Mouse (Mus musculus): ENCODE data around the gene Cdk19. TPM values are rescaled to one million over a fixed set of nuclear protein-coding genes. Genes with fewer than 3 reads are reported as not detected.

Cdk19 gene
- polyA plus RNA-seq, 1 experiment from 2014 or later: 15.0 TPM

- no peak for ATAC-seq (ENCODE audit: low FRiP score)
Observed at GRCm38 (mm10) chr10:40435402-40435801, 96.0 kb downstream of the Cdk19 start.

DNA sequence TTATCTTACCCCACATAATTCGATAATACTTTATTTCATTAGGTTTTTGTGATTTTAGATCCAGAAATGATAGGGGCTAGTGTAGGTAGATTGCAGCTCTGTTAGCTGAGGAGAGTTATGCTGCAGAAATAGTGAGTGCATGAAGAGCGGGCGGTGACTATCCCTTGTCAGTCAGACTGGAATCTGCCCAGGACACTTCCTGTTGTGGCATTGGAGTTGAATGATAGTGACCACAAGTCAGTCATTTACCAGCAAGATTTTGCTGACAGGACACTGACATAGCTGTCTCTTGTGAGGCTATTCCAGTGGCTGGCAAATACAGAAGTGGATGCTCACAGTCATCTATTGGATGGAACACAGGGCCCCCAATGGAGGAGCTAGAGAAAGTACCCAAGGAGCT is 97.8 kb downstream of the Cdk19 start:
- WGBS: 97% methylated on average over 3 of the region's 3 CpGs
- no peak overlapping the region for H3K27ac ChIP-seq
- H3K4me3 ChIP-seq: no peak overlapping the region
- H3K36me3 ChIP-seq: peaks cover 6% of the 10 kb centered on the region; the same call in 1 of the 2 replicates
- H3K4me1 ChIP-seq: no peaks in the 10 kb centered on the region
- H3K9ac ChIP-seq: no peak overlapping the region
- ATAC-seq (ENCODE audit: low FRiP score): no peak
- H3K4me2 ChIP-seq (replicated peaks): no peak overlapping the region
- H3K27me3 ChIP-seq: no peaks in the 10 kb centered on the region
- H3K9me3 ChIP-seq (replicated peaks): no peaks in the 10 kb centered on the region

More at GRCm38 (mm10) chr10:40435402-40435801, 96.0 kb downstream of the Cdk19 start:
- no peaks in the 10 kb centered on the region for H3K4me1 ChIP-seq
- H3K9ac ChIP-seq: no peak overlapping the region
- H3K9me3 ChIP-seq (replicated peaks): no peaks in the 10 kb centered on the region
- no peaks in the 10 kb centered on the region for H3K27me3 ChIP-seq
- 86% methylated on average over 12 of the region's 12 CpGs for WGBS
- H3K27ac ChIP-seq: no peak overlapping the region
- no peak overlapping the region for H3K4me2 ChIP-seq (replicated peaks)
- no peak overlapping the region for H3K4me3 ChIP-seq
- H3K36me3 ChIP-seq: peaks cover 6% of the 10 kb centered on the region; the same call in 1 of the 2 replicates

- Histone ChIP-seq H3K4me2 (replicated peaks) (no peak overlapping the region), H3K27ac (no peak overlapping the region), H3K4me3 (no peak overlapping the region), H3K4me1 (peaks cover 13% of the 10 kb centered on the region), H3K27me3 (no peaks in the 10 kb centered on the region), H3K9ac (no peak overlapping the region), H3K9me3 (replicated peaks) (no peaks in the 10 kb centered on the region), H3K36me3 (peaks cover 6% of the 10 kb centered on the region; the same call in 1 of the 2 replicates)
- WGBS: 94% methylated on average over 10 of the region's 10 CpGs
- ATAC-seq (ENCODE audit: low FRiP score): no peak
Observed at GRCm38 (mm10) chr10:40440740-40441139, 101.4 kb downstream of the Cdk19 start.

- 80% methylated on average over 1 of the region's 1 CpGs for WGBS
- no peak overlapping the region for H3K4me3 ChIP-seq
- H3K9me3 ChIP-seq (replicated peaks): no peaks in the 10 kb centered on the region
- H3K27me3 ChIP-seq: no peaks in the 10 kb centered on the region
- H3K4me1 ChIP-seq: peaks cover 19% of the 10 kb centered on the region
- peaks cover 6% of the 10 kb centered on the region; the same call in 1 of the 2 replicates for H3K36me3 ChIP-seq
- H3K9ac ChIP-seq: no peak overlapping the region
- no peak overlapping the region for H3K4me2 ChIP-seq (replicated peaks)
- no peak overlapping the region for H3K27ac ChIP-seq
- ATAC-seq (ENCODE audit: low FRiP score): no peak
Observed at GRCm38 (mm10) chr10:40442076-40442475, 102.7 kb downstream of the Cdk19 start.

GRCm38 (mm10) chr10:40443371-40443770 is 104.0 kb downstream of the Cdk19 start:
- H3K4me1 ChIP-seq: peaks cover 27% of the 10 kb centered on the region
- H3K9ac ChIP-seq: no peak overlapping the region
- H3K36me3 ChIP-seq: peaks cover 3% of the 10 kb centered on the region; the same call in 1 of the 2 replicates
- peak overlapping the region; percentile 14; the same call in 1 of the 2 replicates for H3K27ac ChIP-seq
- ATAC-seq (ENCODE audit: low FRiP score): no peak
- H3K9me3 ChIP-seq (replicated peaks): no peaks in the 10 kb centered on the region
- no peak overlapping the region for H3K4me2 ChIP-seq (replicated peaks)
- WGBS: 27% methylated on average over 7 of the region's 7 CpGs
- no peaks in the 10 kb centered on the region for H3K27me3 ChIP-seq
- H3K4me3 ChIP-seq: no peak overlapping the region

DNA sequence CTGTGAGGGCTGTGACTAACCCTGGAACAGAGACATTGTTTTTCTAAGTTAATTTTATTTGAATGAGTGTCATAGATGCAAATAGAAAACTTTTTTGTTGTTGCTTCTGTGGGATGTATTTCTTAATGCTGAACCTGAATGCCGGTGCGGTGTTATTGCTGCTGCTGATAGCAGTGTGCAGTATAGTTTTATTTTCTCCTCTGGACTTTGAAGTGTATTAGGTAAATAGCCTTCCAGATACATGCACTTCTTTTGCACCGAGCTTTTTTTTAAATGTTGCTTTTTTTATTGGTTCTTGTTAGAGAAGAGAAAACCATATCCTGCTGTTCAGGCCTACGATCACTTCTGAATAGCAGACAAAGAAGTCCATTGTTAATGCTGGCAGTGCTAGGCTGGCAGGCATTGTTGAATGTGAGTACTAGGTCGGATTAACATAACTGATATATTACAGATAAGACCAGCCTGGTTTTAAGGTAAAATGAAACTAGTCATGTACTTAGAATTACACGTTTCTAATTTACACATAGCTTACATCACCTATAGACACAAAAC is 104.5 kb downstream of the Cdk19 start:
- H3K36me3 ChIP-seq: no peaks in the 10 kb centered on the region
- H3K4me3 ChIP-seq: no peak overlapping the region
- no peaks in the 10 kb centered on the region for H3K27me3 ChIP-seq
- no peak overlapping the region for H3K9ac ChIP-seq
- H3K4me2 ChIP-seq (replicated peaks): no peak overlapping the region
- no peak for ATAC-seq (ENCODE audit: low FRiP score)
- peaks cover 27% of the 10 kb centered on the region for H3K4me1 ChIP-seq
- no peaks in the 10 kb centered on the region for H3K9me3 ChIP-seq (replicated peaks)
- H3K27ac ChIP-seq: peak overlapping the region; percentile 14; the same call in 1 of the 2 replicates
- WGBS: 22% methylated on average over 6 of the region's 6 CpGs

DNA sequence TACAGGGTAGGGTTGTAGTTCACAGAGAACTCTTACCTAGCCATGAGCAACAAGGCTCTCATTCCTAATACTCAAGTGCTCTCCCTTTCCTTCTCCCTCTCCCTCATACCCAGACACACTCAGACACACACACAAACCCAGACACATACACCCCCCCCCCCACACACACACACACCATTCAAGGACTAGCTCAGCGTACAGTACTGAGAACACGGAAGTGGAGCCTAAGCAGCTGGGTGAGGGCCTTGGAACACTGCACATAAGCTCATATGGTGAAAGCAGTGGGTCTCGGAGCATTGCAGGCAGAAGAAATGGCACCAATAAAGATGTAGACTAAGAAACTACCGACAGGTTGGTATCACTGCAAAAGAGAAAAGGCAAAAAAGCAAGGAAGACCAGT is 105.2 kb downstream of the Cdk19 start:
- no peak overlapping the region for H3K4me3 ChIP-seq
- ATAC-seq (ENCODE audit: low FRiP score): no peak
- peaks cover 27% of the 10 kb centered on the region for H3K4me1 ChIP-seq
- no peak overlapping the region for H3K9ac ChIP-seq
- no peaks in the 10 kb centered on the region for H3K36me3 ChIP-seq
- H3K4me2 ChIP-seq (replicated peaks): no peak overlapping the region
- H3K27me3 ChIP-seq: no peaks in the 10 kb centered on the region
- H3K27ac ChIP-seq: no peak overlapping the region
- 96% methylated on average over 4 of the region's 4 CpGs for WGBS
- no peaks in the 10 kb centered on the region for H3K9me3 ChIP-seq (replicated peaks)

DNA sequence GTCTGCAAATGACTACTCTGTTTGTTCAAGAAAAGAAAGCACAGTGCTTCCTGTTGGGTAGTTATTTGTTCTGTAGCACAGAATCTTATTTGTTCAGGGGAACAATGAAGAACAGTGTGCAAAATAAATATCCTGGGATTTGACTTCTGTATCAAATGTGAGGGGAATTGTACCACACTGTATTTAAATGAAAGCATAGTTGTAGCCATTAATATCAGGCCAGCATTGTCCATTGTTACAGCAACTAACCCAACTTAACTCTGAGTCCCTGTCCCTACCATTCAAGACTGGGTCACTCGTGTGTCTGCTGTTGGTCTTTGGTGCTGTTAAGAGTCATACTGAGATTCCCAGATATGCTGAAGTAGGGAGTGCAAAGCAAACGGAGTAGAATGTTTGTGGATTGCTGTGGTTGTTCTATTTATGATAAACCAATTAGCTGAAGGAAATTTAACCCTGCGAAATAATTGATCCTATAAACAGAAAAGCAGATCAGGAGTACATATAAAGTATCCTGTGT is 106.8 kb downstream of the Cdk19 start:
- no peaks in the 10 kb centered on the region for H3K36me3 ChIP-seq
- H3K9me3 ChIP-seq (replicated peaks): no peaks in the 10 kb centered on the region
- no peak overlapping the region for H3K4me2 ChIP-seq (replicated peaks)
- no peak for ATAC-seq (ENCODE audit: low FRiP score)
- H3K9ac ChIP-seq: no peak overlapping the region
- no peak overlapping the region for H3K4me3 ChIP-seq
- peaks cover 27% of the 10 kb centered on the region for H3K4me1 ChIP-seq
- H3K27ac ChIP-seq: 0 out of 2 replicates have a peak overlapping the region, but pooled peaks have one; percentile 12
- WGBS: 50% methylated on average over 3 of the region's 3 CpGs
- no peaks in the 10 kb centered on the region for H3K27me3 ChIP-seq

DNA sequence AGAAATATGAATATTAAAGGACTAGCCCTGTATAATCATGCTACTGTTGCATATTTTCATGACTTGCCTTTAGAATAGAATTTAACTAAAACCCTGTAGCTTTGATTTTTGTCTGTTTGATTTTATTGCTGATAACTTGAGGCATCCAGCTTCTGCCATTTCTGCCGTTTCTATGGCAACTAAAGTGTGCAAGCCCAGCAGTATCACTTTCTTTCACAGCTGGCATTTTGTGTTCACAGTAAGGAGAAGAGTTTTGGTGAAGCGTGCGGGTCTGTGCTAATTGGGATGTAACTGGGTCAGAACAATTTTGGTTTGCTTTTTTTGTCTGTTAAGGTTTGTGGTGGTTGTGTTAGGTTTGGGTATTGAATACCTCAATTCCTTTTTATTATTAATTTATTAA is 107.3 kb downstream of the Cdk19 start:
- H3K27ac ChIP-seq: no peak overlapping the region
- WGBS: 30% methylated on average over 3 of the region's 3 CpGs
- H3K4me1 ChIP-seq: peaks cover 27% of the 10 kb centered on the region
- H3K36me3 ChIP-seq: no peaks in the 10 kb centered on the region
- H3K9ac ChIP-seq: no peak overlapping the region
- no peak overlapping the region for H3K4me2 ChIP-seq (replicated peaks)
- ATAC-seq (ENCODE audit: low FRiP score): no peak
- H3K4me3 ChIP-seq: no peak overlapping the region
- H3K9me3 ChIP-seq (replicated peaks): no peaks in the 10 kb centered on the region
- H3K27me3 ChIP-seq: no peaks in the 10 kb centered on the region

- H3K27me3 ChIP-seq: no peaks in the 10 kb centered on the region
- H3K27ac ChIP-seq: no peak overlapping the region
- ATAC-seq (ENCODE audit: low FRiP score): no peak
- H3K4me2 ChIP-seq (replicated peaks): no peak overlapping the region
- H3K36me3 ChIP-seq: no peaks in the 10 kb centered on the region
- peaks cover 27% of the 10 kb centered on the region for H3K4me1 ChIP-seq
- H3K9me3 ChIP-seq (replicated peaks): no peaks in the 10 kb centered on the region
- WGBS: 54% methylated on average over 3 of the region's 3 CpGs
- no peak overlapping the region for H3K4me3 ChIP-seq
- no peak overlapping the region for H3K9ac ChIP-seq
Observed at GRCm38 (mm10) chr10:40447295-40447694, 107.9 kb downstream of the Cdk19 start.

DNA sequence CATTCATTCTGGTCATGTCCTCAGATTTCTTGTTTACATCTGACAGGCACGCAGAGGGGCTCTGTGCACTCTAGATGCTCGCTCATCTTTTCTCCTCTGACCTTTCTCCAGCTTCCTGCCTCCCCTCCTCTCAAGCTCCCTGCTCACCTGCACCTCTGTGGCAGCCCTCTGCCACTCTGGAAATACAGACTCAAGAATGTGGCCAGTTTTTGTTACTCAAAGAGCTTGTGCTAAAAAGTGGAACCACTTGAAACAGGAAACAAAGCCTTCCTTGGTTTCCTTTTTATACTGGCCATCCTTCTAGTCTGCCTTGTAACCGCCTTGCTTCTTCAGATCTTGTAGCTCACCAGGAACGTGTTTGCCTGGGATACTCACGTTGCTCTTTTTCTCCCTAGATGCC is 108.6 kb downstream of the Cdk19 start:
- H3K27me3 ChIP-seq: no peaks in the 10 kb centered on the region
- H3K4me1 ChIP-seq: peaks cover 26% of the 10 kb centered on the region
- H3K4me3 ChIP-seq: no peak overlapping the region

DNA sequence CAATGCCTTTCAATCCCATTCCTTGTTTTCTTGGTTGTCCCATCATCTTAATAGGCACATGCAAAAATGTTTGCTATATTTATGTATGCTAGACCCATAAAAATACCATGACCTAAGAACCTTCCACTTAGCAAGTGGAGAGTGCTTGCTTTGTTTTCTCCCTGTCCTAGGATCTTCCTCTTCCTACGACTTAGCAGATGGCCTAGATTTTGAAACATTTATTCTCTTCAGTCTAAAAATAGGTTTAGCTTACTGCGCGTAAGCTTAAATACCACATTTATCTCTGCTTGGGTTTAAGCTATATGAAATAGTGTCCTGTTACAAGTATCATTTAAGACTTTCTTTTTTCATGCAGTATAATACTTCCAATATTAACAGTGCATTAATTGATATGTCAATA is 109.1 kb downstream of the Cdk19 start:
- Histone ChIP-seq H3K4me2 (replicated peaks) (no peak overlapping the region), H3K27me3 (no peaks in the 10 kb centered on the region), H3K27ac (no peak overlapping the region), H3K4me3 (no peak overlapping the region), H3K36me3 (no peaks in the 10 kb centered on the region), H3K9ac (no peak overlapping the region), H3K4me1 (peaks cover 21% of the 10 kb centered on the region), H3K9me3 (replicated peaks) (no peaks in the 10 kb centered on the region)
- WGBS: 87% methylated on average over 3 of the region's 3 CpGs
- ATAC-seq (ENCODE audit: low FRiP score): no peak

More for the DNA sequence above, 108.6 kb downstream of the Cdk19 start:
- no peak overlapping the region for H3K27ac ChIP-seq
- H3K9ac ChIP-seq: no peak overlapping the region
- H3K36me3 ChIP-seq: no peaks in the 10 kb centered on the region
- ATAC-seq (ENCODE audit: low FRiP score): no peak
- 46% methylated on average over 5 of the region's 5 CpGs for WGBS
- H3K4me2 ChIP-seq (replicated peaks): no peak overlapping the region
- no peaks in the 10 kb centered on the region for H3K9me3 ChIP-seq (replicated peaks)

DNA sequence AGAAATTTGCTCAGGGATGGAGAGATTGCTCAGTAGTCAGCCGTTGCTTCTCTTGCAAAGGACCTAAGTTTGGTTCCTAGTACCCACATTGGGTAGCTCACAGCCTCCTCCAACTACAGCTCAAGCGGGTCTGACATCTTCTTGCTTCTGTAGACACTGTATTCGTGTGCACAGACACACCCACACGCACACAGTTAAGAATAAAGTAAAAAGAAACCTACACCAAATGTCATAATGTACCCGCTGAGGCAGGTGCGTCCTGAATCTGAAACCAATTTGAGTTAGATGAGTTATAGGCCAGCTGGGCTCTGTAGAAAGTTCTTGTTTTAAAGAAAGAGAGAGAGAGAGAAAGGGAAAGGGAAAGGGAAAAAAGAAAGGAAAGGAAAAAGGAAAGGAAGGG is 110.2 kb downstream of the Cdk19 start:
- H3K9me3 ChIP-seq (replicated peaks): no peaks in the 10 kb centered on the region
- H3K4me1 ChIP-seq: peaks cover 15% of the 10 kb centered on the region
- no peak overlapping the region for H3K4me3 ChIP-seq
- no peak for ATAC-seq (ENCODE audit: low FRiP score)
- no peak overlapping the region for H3K27ac ChIP-seq
- H3K27me3 ChIP-seq: no peaks in the 10 kb centered on the region
- WGBS: 90% methylated on average over 6 of the region's 6 CpGs
- H3K4me2 ChIP-seq (replicated peaks): no peak overlapping the region
- no peaks in the 10 kb centered on the region for H3K36me3 ChIP-seq
- no peak overlapping the region for H3K9ac ChIP-seq

All from hindbrain, embryonic 12.5 days (tissue).